Mouse (Mus musculus): ENCODE data around the gene Socs7. TPM values are rescaled to one million over a fixed set of nuclear protein-coding genes. Genes with fewer than 3 reads are reported as not detected.
"Not testable (repeated sequence)": the region's sequence is repeated elsewhere in the genome, so short reads cannot be mapped to it uniquely, and the experiment has no call there.

The Socs7 gene
- 1.1 and 1.3 TPM in 2 replicates for polyA plus RNA-seq (2015; fragmentation: Nextera tagmentation; extraction: Ambion mirVana)

DNA sequence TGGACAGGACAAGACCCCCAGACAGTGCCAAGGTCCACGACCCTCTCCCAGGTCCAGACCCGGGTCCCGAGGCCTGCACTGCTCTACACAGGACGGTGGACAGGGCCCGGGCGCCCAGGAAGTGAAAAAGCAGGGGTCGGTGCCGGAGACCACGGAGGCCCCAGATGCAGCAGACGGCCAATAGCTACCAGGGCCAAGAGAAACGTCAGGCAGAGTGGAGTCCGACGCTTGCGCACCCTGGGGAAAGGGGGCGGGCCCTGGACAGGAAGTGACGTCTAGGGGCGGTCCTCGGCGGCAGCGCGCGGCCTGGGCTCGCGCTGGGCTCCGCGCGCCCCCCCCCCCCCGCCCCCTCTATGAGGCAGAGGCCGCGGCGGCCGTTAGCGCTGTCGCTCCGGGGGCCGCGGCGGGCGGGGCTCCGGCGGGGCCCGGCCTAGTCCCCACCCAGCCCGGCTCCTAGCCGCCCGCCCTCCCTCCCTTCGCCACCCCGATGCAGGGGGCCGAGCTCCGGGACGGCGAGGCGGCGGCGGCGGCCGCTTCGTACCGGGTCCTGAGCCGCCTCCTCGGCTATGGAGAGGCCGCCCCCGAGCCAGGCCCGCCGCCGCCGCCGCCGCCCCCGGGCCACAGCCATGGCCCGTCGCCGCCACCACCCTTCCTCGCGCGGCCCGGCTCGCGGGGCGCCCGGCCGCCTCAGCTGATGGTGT is at the start of gene Socs7:
TSS of gene Socs7 (plus strand) at position 604 of the 701 bp plus-strand sequence.
- WGBS (ENCODE audit: insufficient replicate concordance), result under 1% methylated on average over 36 of the region's 81 CpGs

DNA sequence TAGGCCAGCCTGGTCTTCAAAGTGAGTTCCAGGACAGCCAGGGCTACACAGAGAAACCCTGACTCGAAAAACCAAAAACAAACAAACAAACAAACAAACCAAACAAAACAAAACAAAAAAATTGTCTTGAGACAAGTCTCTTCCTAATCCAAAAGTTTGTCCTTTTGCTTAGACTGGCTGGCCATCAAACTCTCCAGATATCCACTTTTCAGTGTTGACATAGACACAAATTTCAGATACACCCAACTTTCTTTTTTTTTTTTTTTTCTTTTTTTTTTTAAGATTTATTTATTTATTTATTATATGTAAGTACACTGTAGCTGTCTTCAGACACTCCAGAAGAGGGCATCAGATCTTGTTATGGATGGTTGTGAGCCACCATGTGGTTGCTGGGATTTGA is 49.5 kb upstream of the Socs7 start:
- H3K4me3 ChIP-seq (replicated peaks); ATAC-seq (ENCODE audit: insufficient read depth); H3K4me2 ChIP-seq; H3K9ac ChIP-seq; H3K36me3 ChIP-seq (replicated peaks); H3K9me3 ChIP-seq (replicated peaks); H3K27ac ChIP-seq (replicated peaks): not testable (repeated sequence)
- 35% methylated on average over 1 of the region's 1 CpGs for WGBS (ENCODE audit: insufficient replicate concordance)
- peaks cover 35% of the 10 kb centered on the region for H3K4me1 ChIP-seq (replicated peaks)
- peaks cover 34% of the 10 kb centered on the region for H3K27me3 ChIP-seq

More for the DNA sequence above, at the start of gene Socs7:
- H3K4me3 ChIP-seq (replicated peaks), result peak within 1 kb of the TSS; percentile 97
- peak within 1 kb of the TSS; percentile 98 for H3K4me2 ChIP-seq
- H3K9me3 ChIP-seq (replicated peaks), result no peaks in the 10 kb centered on the region
- peaks cover 45% of the 10 kb centered on the region for H3K4me1 ChIP-seq (replicated peaks)
- peak within 1 kb of the TSS; percentile 99 for H3K9ac ChIP-seq
- H3K36me3 ChIP-seq (replicated peaks), result 0 out of 2 replicates have a peak, but pooled peaks cover 1% of the 10 kb centered on the region
- peak within 1 kb of the TSS; percentile 85 for H3K27ac ChIP-seq (replicated peaks)
- no peaks in the 10 kb centered on the region for H3K27me3 ChIP-seq
- peak; percentile 92 for ATAC-seq (ENCODE audit: insufficient read depth)

DNA sequence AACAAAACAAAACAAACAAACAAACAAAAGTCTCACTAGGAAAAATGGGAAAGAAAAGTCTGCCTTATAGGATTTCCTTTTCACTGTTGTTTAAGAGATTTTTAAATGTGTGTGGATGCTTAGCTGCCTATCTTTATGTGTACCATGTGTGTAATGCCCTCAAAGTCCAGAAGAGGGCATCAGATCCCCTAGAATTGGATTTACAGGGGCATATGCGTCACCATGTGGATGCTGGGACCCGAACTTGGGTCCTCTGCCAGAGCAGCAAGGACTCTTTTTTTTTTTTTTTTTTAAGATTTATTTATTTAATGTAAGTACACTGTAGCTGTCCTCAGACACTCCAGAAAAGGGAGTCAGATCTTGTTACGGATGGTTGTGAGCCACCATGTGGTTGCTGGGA is 48.2 kb upstream of the Socs7 start:
- Histone ChIP-seq H3K4me1 (replicated peaks) (peaks cover 35% of the 10 kb centered on the region), H3K36me3 (replicated peaks) (no peaks in the 10 kb centered on the region), H3K4me3 (replicated peaks) (no peak overlapping the region), H3K9ac (no peak overlapping the region), H3K4me2 (no peak overlapping the region), H3K27me3 (peaks cover 34% of the 10 kb centered on the region), H3K9me3 (replicated peaks) (no peaks in the 10 kb centered on the region), H3K27ac (replicated peaks) (no peak overlapping the region)
- ATAC-seq (ENCODE audit: insufficient read depth), result no peak
- 72% methylated on average over 3 of the region's 3 CpGs for WGBS (ENCODE audit: insufficient replicate concordance)

DNA sequence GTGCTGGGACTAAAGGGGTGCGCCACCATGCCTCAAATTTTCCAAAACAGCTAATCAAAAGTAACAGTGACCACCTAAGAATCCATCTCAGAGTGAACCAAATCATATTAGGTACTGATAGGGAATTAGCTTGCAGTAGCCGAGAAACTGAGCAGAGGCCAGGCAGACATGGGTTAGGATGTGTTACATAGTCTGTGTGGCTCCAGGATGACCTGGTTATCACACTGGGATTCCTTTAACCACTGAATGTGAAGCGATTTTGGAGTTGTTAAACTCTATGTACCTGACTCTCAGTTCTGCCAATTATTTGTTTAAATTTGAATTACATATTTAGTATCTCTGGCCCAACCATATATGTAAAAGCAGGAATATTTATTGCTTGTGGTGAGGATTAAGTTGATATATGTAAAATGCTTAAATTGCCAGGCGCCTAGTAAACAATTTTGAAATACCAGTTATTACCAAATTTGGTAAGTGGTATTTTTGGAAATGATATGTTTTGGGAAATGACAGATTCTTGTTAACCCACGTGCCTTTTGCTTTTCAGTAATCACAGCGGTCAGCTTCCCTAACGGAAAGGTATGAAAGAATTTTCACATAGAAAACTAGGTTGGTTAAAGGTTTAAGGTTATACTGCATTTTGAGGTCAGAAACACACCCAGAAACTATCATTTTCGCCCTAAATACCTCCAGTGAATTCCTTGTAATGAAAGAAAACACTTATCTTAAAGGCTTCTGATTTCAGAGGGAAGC is 47.4 kb upstream of the Socs7 start:
- 38% methylated on average over 8 of the region's 8 CpGs for WGBS (ENCODE audit: insufficient replicate concordance)

DNA sequence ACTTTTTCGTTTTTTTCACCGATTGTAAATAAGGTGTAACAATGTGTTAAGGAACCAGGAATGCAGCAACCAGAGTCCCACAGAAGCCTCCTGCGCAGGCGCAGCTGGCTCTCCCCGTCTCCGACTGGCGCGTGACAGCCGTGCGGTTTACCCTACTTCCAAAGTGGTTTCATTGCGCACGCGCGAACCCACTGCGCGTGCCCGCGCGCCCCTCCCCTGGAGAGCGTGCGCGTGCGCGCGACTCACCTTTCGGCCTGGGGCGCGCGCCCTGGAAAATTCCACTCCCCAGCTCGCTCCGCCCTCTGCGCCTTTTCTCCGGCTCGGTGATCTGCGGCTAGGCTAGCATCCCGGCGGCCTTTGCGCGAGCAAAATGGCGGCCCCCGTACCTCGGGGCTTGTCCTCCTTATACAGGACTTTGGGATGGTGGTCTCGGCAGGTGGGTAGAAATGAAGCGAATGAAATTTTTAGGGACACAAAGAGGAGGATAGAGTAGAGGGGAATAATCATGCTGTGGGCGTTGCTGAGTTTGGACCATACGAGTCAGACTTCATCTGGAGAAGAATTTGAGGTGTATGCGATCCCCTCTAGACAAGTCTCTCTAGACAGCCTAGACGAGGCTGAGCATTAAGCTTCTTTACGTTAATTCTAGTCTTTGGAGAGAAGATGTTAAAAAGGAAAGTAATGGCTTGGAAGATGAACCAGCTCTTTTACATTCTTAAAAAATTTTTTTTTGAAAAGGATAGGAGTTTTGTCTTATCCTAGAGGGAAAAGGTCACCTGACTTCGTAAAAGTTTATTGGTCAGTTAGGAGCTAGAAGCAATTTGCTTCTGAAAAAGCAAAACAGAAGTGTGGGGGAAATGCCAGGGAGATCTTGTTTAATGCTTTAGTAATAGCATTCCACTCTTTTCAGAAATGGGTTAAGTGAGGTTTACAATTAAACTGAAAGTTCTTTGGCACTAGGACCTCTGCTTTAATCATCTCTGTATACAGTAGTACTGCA is 46.5 kb upstream of the Socs7 start, which contains the start of gene Mrpl45:
TSS of gene Mrpl45 (plus strand) at position 213 of the 1,000 bp plus-strand sequence.
- WGBS (ENCODE audit: insufficient replicate concordance), result under 1% methylated on average over 50 of the region's 50 CpGs
- peak within 1 kb of the TSS; percentile 75 for H3K4me3 ChIP-seq (replicated peaks)
- H3K4me1 ChIP-seq (replicated peaks), result peaks cover 19% of the 10 kb centered on the region
- peak within 1 kb of the TSS; percentile 69 for H3K9ac ChIP-seq
- H3K9me3 ChIP-seq (replicated peaks), result no peaks in the 10 kb centered on the region
- peak within 1 kb of the TSS; percentile 58 for H3K27ac ChIP-seq (replicated peaks)
- H3K27me3 ChIP-seq, result peaks cover 17% of the 10 kb centered on the region
- peak within 1 kb of the TSS; percentile 70 for H3K4me2 ChIP-seq
- 0 out of 2 replicates have a peak, but pooled peaks cover 4% of the 10 kb centered on the region for H3K36me3 ChIP-seq (replicated peaks)
- ATAC-seq (ENCODE audit: insufficient read depth), result peak; percentile 93

More for the DNA sequence above, 47.4 kb upstream of the Socs7 start:
- Histone ChIP-seq H3K27ac (replicated peaks) (peak overlapping the region; percentile 58), H3K4me2 (peak overlapping the region; percentile 70), H3K4me3 (replicated peaks) (peak overlapping the region; percentile 75), H3K36me3 (replicated peaks) (no peaks in the 10 kb centered on the region), H3K9me3 (replicated peaks) (no peaks in the 10 kb centered on the region), H3K4me1 (replicated peaks) (peaks cover 28% of the 10 kb centered on the region), H3K27me3 (peaks cover 26% of the 10 kb centered on the region), H3K9ac (no peak overlapping the region; the same call in 1 of the 2 replicates)
- ATAC-seq (ENCODE audit: insufficient read depth), result no peak

DNA sequence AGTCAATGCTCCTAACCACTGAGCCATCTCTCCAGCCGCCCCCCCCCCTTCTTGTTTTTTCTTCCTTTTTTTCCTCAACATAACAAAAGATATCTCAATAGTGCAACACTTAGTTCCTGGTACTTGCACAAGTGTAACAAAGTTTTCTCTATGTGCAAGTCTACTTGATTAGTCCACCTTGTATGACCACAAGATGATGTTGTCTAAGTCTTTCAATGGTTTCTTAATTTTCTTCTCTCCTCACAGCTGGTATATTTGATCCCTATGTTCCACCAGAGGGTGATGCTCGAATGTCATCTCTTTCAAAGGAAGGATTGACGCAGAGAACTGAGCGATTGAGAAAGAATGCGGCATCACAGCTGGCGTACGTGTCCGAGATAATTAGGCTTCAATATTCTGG is 41.2 kb upstream of the Socs7 start:
- Histone ChIP-seq H3K9ac (no peak overlapping the region), H3K36me3 (replicated peaks) (peaks cover 39% of the 10 kb centered on the region), H3K4me1 (replicated peaks) (peaks cover 8% of the 10 kb centered on the region; the same call in 1 of the 2 replicates), H3K27ac (replicated peaks) (no peak overlapping the region), H3K9me3 (replicated peaks) (no peaks in the 10 kb centered on the region), H3K4me3 (replicated peaks) (no peak overlapping the region), H3K4me2 (no peak overlapping the region), H3K27me3 (no peaks in the 10 kb centered on the region)
- WGBS (ENCODE audit: insufficient replicate concordance), result 81% methylated on average over 8 of the region's 8 CpGs
- no peak for ATAC-seq (ENCODE audit: insufficient read depth)

DNA sequence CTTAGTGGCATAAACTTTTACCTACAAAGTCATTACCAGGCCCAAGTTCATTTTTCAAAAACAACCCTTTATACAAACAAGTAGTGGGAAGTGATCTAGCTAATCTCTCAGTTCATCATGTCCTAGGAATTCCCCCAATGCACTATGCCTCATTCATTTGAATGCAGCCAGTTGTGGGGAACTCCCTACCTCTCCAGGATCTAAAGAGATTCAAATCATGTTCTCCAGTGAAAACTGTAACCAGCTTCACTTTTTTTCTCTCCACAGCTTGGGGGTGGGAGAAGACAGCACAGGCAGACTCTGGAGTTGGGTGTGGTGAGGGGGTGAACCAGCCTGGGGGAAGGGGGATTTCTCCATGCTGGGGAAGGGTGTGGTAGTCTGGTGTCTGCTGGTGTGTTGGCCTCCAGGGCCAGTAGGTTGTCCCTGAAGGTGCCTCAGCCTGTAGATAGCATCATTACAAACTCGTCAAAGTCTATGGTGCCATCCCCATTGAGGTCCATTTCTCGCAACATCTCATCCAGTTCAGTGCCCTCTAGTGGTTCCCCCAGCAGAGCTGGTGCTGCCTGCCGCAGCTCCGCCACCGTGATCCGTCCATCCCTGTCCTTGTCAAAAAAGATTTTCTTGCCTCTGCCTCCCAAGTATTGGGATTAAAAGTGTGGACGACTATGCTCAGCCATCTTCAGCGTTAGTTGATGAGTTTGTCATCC is 40.3 kb upstream of the Socs7 start:
- H3K9ac ChIP-seq; H3K27me3 ChIP-seq; ATAC-seq (ENCODE audit: insufficient read depth); H3K27ac ChIP-seq (replicated peaks); H3K4me3 ChIP-seq (replicated peaks); H3K4me2 ChIP-seq; H3K9me3 ChIP-seq (replicated peaks); H3K4me1 ChIP-seq (replicated peaks): not testable (repeated sequence)
- WGBS (ENCODE audit: insufficient replicate concordance), result 79% methylated on average over 8 of the region's 8 CpGs
- peaks cover 47% of the 10 kb centered on the region for H3K36me3 ChIP-seq (replicated peaks)

DNA sequence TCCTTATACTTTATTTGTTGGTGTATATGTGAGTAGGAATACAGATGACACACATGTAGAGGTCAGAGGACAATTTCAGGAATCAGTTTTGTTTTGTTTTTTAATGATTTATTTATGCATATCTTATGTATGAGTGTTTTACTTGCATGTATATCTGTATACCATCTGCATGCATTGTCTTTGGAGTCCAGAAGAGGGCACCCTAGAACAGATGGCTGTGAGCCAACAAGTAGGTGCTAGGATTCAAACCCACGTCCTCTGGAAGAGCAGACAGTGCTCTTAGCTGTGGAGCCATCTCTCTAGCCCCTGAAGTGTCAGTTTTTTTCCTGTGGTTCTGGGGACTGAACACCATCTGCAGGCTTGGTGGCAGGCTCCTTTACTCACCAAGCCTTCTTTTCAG is 37.1 kb upstream of the Socs7 start:
- ATAC-seq (ENCODE audit: insufficient read depth), result no peak
- H3K4me3 ChIP-seq (replicated peaks), result no peak overlapping the region
- no peak overlapping the region for H3K4me2 ChIP-seq
- no peaks in the 10 kb centered on the region for H3K4me1 ChIP-seq (replicated peaks)
- H3K36me3 ChIP-seq (replicated peaks), result peaks cover 76% of the 10 kb centered on the region
- 53% methylated on average over 1 of the region's 1 CpGs for WGBS (ENCODE audit: insufficient replicate concordance)
- H3K9me3 ChIP-seq (replicated peaks), result no peaks in the 10 kb centered on the region
- no peaks in the 10 kb centered on the region for H3K27me3 ChIP-seq
- H3K27ac ChIP-seq (replicated peaks), result no peak overlapping the region
- no peak overlapping the region for H3K9ac ChIP-seq

DNA sequence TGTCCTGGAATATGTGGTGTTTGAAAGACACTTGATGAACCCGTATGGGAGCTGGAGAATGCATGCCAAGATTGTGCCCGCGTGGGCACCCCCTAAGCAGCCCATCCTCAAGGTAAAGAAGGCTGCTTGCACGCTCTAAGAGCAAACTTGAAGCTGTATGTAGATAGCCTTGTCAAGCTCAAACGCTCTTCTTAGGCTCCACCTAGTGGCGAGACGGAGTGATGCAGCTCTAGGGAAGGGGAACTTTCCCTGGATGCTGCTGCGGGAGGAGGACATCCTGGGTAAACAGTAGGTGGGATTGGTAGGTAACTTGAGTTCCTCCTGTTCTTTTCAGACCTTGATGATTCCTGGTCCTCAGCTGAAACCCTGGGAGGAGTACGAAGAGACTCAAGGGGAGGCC is 34.2 kb upstream of the Socs7 start:
- Histone ChIP-seq H3K27me3 (no peaks in the 10 kb centered on the region), H3K9ac (no peak overlapping the region), H3K36me3 (replicated peaks) (peaks cover 68% of the 10 kb centered on the region), H3K9me3 (replicated peaks) (no peaks in the 10 kb centered on the region), H3K4me1 (replicated peaks) (peaks cover 7% of the 10 kb centered on the region; the same call in 1 of the 2 replicates), H3K4me2 (no peak overlapping the region), H3K4me3 (replicated peaks) (no peak overlapping the region), H3K27ac (replicated peaks) (no peak overlapping the region)
- no peak for ATAC-seq (ENCODE audit: insufficient read depth)
- WGBS (ENCODE audit: insufficient replicate concordance), result 21% methylated on average over 9 of the region's 9 CpGs

DNA sequence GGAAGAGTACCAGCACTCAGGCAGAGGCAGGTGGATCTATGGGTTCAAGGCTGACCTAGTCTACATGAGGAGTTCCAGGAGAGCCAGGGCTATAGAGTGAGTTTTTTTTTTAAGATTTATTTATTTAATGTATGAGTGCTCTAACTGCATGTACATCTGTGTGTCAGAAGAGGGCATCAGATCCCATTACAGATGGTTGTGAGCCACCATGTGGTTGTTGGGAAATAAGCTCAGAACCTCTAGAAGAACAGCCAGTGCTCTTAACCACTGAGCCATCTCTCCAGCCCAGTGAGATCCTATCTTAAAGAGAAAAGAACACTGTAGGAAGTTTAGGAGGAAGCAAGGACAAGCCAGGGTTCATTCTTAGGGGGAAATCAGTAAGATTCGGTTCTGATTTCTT is 32.0 kb upstream of the Socs7 start:
- no peak for ATAC-seq (ENCODE audit: insufficient read depth)

More for the DNA sequence above, 32.0 kb upstream of the Socs7 start:
- Histone ChIP-seq H3K9me3 (replicated peaks) (no peaks in the 10 kb centered on the region), H3K4me1 (replicated peaks) (peaks cover 9% of the 10 kb centered on the region; the same call in 1 of the 2 replicates), H3K4me3 (replicated peaks) (no peak overlapping the region), H3K27me3 (peaks cover 5% of the 10 kb centered on the region; the same call in 1 of the 2 replicates), H3K36me3 (replicated peaks) (peaks cover 49% of the 10 kb centered on the region), H3K4me2 (no peak overlapping the region), H3K9ac (no peak overlapping the region), H3K27ac (replicated peaks) (no peak overlapping the region)
- 82% methylated on average over 1 of the region's 1 CpGs for WGBS (ENCODE audit: insufficient replicate concordance)

Measured in liver, embryonic 15.5 days (tissue).